12 mouse cellular contexts compared by ENCODE assay signal in the genomic region with DNA sequence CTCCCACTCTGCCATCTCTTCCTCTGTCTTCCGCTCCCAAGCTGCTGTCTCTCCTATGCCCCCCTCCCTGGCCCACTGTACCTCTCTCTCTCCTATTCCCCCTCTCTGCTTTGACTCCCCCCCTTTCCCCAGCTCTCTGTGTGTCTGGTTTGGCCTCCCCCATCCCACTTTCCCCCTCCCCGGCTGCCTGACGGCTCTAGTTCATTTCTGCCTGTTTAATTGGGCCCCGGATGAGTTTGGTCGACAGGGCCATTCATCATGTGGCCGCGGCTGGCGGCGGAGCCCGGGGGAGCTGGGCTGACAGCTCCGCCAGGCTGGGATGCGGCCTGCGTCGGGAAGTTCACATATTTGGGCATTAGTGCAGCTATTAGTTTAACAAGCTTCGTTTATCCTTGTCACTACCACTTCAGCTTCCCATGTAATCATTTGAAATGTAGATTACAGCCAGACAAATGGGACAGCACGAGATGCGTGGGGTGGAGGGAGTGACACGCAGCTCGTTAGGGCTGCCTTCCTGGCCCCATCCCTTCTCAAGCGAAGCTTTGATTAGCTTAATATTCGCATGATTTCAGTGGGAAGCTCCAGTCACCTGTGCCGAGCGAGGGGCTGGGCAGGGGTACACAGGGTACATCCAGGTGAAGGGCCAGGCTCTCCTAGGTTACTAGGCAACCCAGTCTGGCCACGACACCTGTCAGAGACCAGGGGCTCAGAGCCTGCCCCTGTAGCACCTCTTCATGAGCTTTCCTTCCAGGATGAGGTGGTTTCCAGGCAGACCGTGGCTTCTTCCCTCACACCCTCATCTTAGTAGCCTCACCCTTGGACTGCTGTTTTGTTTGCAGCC.
DNase-seq lines count a peak whose midpoint lies in the region; ATAC-seq lines count a peak whose summit lies in the region.
"Had no signal": no experiment of that assay in that cellular context is flagged by ENCODE, and none has a peak within 500 bp of the region (broad histone marks: within the 10 kb centered on the region; RNA-seq: fewer than 3 reads in every experiment).

No protein-coding gene starts in this region.

- intact Hi-C loops in left cerebral cortex, postnatal 10 days (cut with DNase I): no loop called here

- H3K27me3 ChIP-seq in hindbrain, embryonic 15.5 days: 0 out of 2 replicates have a peak, but pooled peaks cover 3% of the 10 kb centered on the region
- H3K27me3 ChIP-seq in neural tube, embryonic 13.5 days: peaks cover 30% of the 10 kb centered on the region

- 17% methylated on average over 25 of the region's 25 CpGs for WGBS in hindbrain, embryonic 15.5 days
- WGBS in neural tube, embryonic 13.5 days: 13% methylated on average over 25 of the region's 25 CpGs

- H3K27ac ChIP-seq in hindbrain, embryonic 15.5 days (replicated peaks): peak overlapping the region; percentile 51
- peak overlapping the region; percentile 78 for H3K27ac ChIP-seq in neural tube, embryonic 13.5 days (replicated peaks)
- H3K27ac ChIP-seq: liver, embryonic 15.5 days had no signal

- no peak overlapping the region for H3K9ac ChIP-seq in hindbrain, embryonic 15.5 days
- H3K9ac ChIP-seq in neural tube, embryonic 13.5 days: peak overlapping the region; percentile 46; the same call in 1 of the 2 replicates
- H3K9ac ChIP-seq: liver, embryonic 15.5 days had no signal

- H3K4me2 ChIP-seq in hindbrain, embryonic 15.5 days: peak overlapping the region; percentile 39
- peak overlapping the region; percentile 41 for H3K4me2 ChIP-seq in neural tube, embryonic 13.5 days
- H3K4me2 ChIP-seq: liver, embryonic 15.5 days had no signal

- no peaks in the 10 kb centered on the region for H3K9me3 ChIP-seq in hindbrain, embryonic 15.5 days
- H3K9me3 ChIP-seq in neural tube, embryonic 13.5 days: no peaks in the 10 kb centered on the region
- H3K9me3 ChIP-seq: liver, embryonic 15.5 days had no signal

- peaks cover 31% of the 10 kb centered on the region for H3K4me1 ChIP-seq in hindbrain, embryonic 15.5 days (replicated peaks)
- peaks cover 43% of the 10 kb centered on the region for H3K4me1 ChIP-seq in neural tube, embryonic 13.5 days (replicated peaks)
- H3K4me1 ChIP-seq: liver, embryonic 15.5 days had no signal

- H3K36me3 ChIP-seq in hindbrain, embryonic 15.5 days: no peaks in the 10 kb centered on the region
- H3K36me3 ChIP-seq in neural tube, embryonic 13.5 days: no peaks in the 10 kb centered on the region
- H3K36me3 ChIP-seq: liver, embryonic 15.5 days had no signal

- DNase-seq in kidney, postnatal 14 days: peak; percentile 31
- no peak for DNase-seq in kidney, postnatal 36 days
- DNase-seq in embryo, embryonic 11.5 days (ENCODE audit: low read depth, low spot score): peak; percentile 51
- no peak for DNase-seq in cerebellum, postnatal 4 days (ENCODE audit: low spot score in 2 of 2)
- DNase-seq in gastrocnemius, adult 8-10 months (ENCODE audit: low spot score in 2 of 2): no peak
- no peak for DNase-seq in left cerebral cortex, postnatal 10 days (ENCODE audit: extremely low spot score in 1 of 2, low spot score in 2 of 2)
- DNase-seq: cerebellum, postnatal 36 days; gastrocnemius, postnatal 10 days; heart, postnatal 14 days had no signal

- ATAC-seq in hindbrain, embryonic 15.5 days (ENCODE audit: low FRiP score, low read depth): peak; percentile 83
- peak; percentile 64 for ATAC-seq in neural tube, embryonic 13.5 days (ENCODE audit: low read depth)

- no peak overlapping the region for H3K4me3 ChIP-seq in hindbrain, embryonic 15.5 days
- no peak overlapping the region for H3K4me3 ChIP-seq in neural tube, embryonic 13.5 days
- H3K4me3 ChIP-seq: liver, embryonic 15.5 days had no signal

Comparison
In these comparisons a context has a peak if more than half of its experiments do, and no peak if none do; other contexts are left out.
1. DNase-seq: peak in kidney, postnatal 14 days (single experiment) and embryo, embryonic 11.5 days (single experiment); none in kidney, postnatal 36 days (0 of 2), cerebellum, postnatal 4 days (0 of 2), gastrocnemius, adult 8-10 months (0 of 2) and left cerebral cortex, postnatal 10 days (0 of 2).